Mouse (Mus musculus) kidney, adult 2 months (tissue): ENCODE measurements around the gene Tinf2. TPM values are rescaled to one million over a fixed set of nuclear protein-coding genes. Genes with fewer than 3 reads are reported as not detected.

Source experiments
- DNase-seq: peaks from one replicate; pipeline ENCODE4 v3.0.0; 2021
- H3K27ac ChIP-seq: fragments of 200-500 bp; 2 replicates; pipeline ENCODE4 v1.5.1; 2012; ENCODE audit warnings: low read depth, low read length, control low read depth, inconsistent platforms; ENCODE audit not compliant: insufficient read depth
- H3K27me3 ChIP-seq: fragments of 200-500 bp; replicated peaks from 2 replicates; pipeline ENCODE4 v1.6.1; 2012; ENCODE audit warnings: mild to moderate bottlenecking, moderate library complexity, low read length, inconsistent platforms; ENCODE audit not compliant: control insufficient read depth, insufficient read depth
- H3K36me3 ChIP-seq: fragments of 200-500 bp; 2 replicates; pipeline ENCODE4 v1.6.1; 2012; ENCODE audit warnings: mild to moderate bottlenecking, moderate library complexity, low read length, inconsistent platforms; ENCODE audit not compliant: control insufficient read depth, insufficient read depth
- H3K4me1 ChIP-seq: fragments of 200-500 bp; 2 replicates; pipeline ENCODE4 v1.6.1; 2011; ENCODE audit warnings: low read length; ENCODE audit not compliant: control insufficient read depth, insufficient read depth
- H3K4me3 ChIP-seq: fragments of 200-500 bp; 2 replicates; pipeline ENCODE4 v1.5.1; 2011; ENCODE audit warnings: mild to moderate bottlenecking, low read depth, low read length, control low read depth; ENCODE audit not compliant: insufficient read depth
- CTCF ChIP-seq: fragments of 200-500 bp; conservative IDR thresholded peaks from 2 replicates; pipeline ENCODE4 v1.5.1; 2011; ENCODE audit warnings: low read depth, mild to moderate bottlenecking, control low read depth, low read length, moderate library complexity, mixed read lengths; ENCODE audit not compliant: insufficient read depth, insufficient read length
- POLR2A ChIP-seq: fragments of 200-500 bp; IDR thresholded peaks from one replicate; pipeline ENCODE4 v1.6.1; 2011; ENCODE audit warnings: low read depth, low read length, control low read depth
- WGBS: fragments of 180-500 bp; shearing (Covaris S2); methylation state at CpG from one replicate; pipeline ENCODE4 v1.1.7; 2018; 5-methylcytosine and 5-hydroxymethylcytosine counted together
- polyA plus RNA-seq: library from polyadenylated mRNA; depleted of rRNA; stranded (reverse); fragments of >200 nt; gene quantifications from 2 replicates; pipeline ENCODE4 v1.2.3, GENCODE M21; 2012; rRNA removed

Gene Tinf2
- polyA plus RNA-seq, 1 experiment: 10.2 TPM

GRCm38 (mm10) chr14:55637795-55638194, 43.8 kb downstream of the Tinf2 start, which contains the start of gene Gm49378:
TSS of gene Gm49378 (minus strand) at chr14:55637895.
- H3K4me3 ChIP-seq: no peak within 1 kb of the TSS
- DNase-seq: no peak
- H3K4me1 ChIP-seq: peaks cover 7% of the 10 kb centered on the region
- H3K36me3 ChIP-seq: no peaks in the 10 kb centered on the region
- 92% methylated on average over 9 of the region's 9 CpGs for WGBS
- no peak within 1 kb of the TSS for H3K27ac ChIP-seq
- H3K27me3 ChIP-seq: no peaks in the 10 kb centered on the region
- TF ChIP-seq POLR2A (no peak), CTCF (no peak)

GRCm38 (mm10) chr14:55635523-55636007, 46.1 kb downstream of the Tinf2 start, which contains the start of gene Ipo4:
TSS of gene Ipo4 (minus strand) at chr14:55635957.
- peak; percentile 94 for DNase-seq
- TF ChIP-seq CTCF (no peak), POLR2A (peak; percentile 40)
- no peaks in the 10 kb centered on the region for H3K4me1 ChIP-seq
- H3K27me3 ChIP-seq: no peaks in the 10 kb centered on the region
- peak within 1 kb of the TSS; percentile 70 for H3K4me3 ChIP-seq
- peak within 1 kb of the TSS; percentile 14; the same call in 1 of the 2 replicates for H3K27ac ChIP-seq
- no peaks in the 10 kb centered on the region for H3K36me3 ChIP-seq
- WGBS: 2% methylated on average over 33 of the region's 33 CpGs

- 3% methylated on average over 23 of the region's 23 CpGs for WGBS
- peak; percentile 31 for DNase-seq
- Histone ChIP-seq H3K27ac (peak overlapping the region; percentile 2; the same call in 1 of the 2 replicates), H3K36me3 (no peaks in the 10 kb centered on the region), H3K4me1 (no peaks in the 10 kb centered on the region), H3K4me3 (peak overlapping the region; percentile 70), H3K27me3 (no peaks in the 10 kb centered on the region)
- TF ChIP-seq POLR2A: no peak
Measured at GRCm38 (mm10) chr14:55634874-55635522, 46.6 kb downstream of the Tinf2 start.

- Histone ChIP-seq H3K4me1 (no peaks in the 10 kb centered on the region), H3K27me3 (no peaks in the 10 kb centered on the region), H3K4me3 (no peak overlapping the region), H3K36me3 (no peaks in the 10 kb centered on the region), H3K27ac (no peak overlapping the region)
- DNase-seq: peak; percentile 59
- TF ChIP-seq CTCF (peak; percentile 85), POLR2A (no peak)
- WGBS: 43% methylated on average over 5 of the region's 5 CpGs
Measured at GRCm38 (mm10) chr14:55629312-55629711, 52.3 kb downstream of the Tinf2 start.

- TF ChIP-seq CTCF (no peak), POLR2A (no peak)
- no peaks in the 10 kb centered on the region for H3K4me1 ChIP-seq
- H3K36me3 ChIP-seq: no peaks in the 10 kb centered on the region
- no peak for DNase-seq
- no peaks in the 10 kb centered on the region for H3K27me3 ChIP-seq
- H3K27ac ChIP-seq: no peak overlapping the region
- no peak overlapping the region for H3K4me3 ChIP-seq
- WGBS: 83% methylated on average over 27 of the region's 27 CpGs
Measured at GRCm38 (mm10) chr14:55628077-55628827, 53.4 kb downstream of the Tinf2 start.

Other genes with a start within 250 kb of the Tinf2 start
- gene Dhrs4, start 203.1 kb downstream of the Tinf2 start, polyA plus RNA-seq: 141 and 173 TPM in 2 replicates
- 3.5 and 3.8 TPM in 2 replicates for gene Carmil3, start 191.2 kb downstream of the Tinf2 start, polyA plus RNA-seq
- gene Cpne6, start 171.4 kb downstream of the Tinf2 start, polyA plus RNA-seq: 0.11 and 0.22 TPM in 2 replicates
- not detected in 2 replicates for gene Nrl, start 156.8 kb downstream of the Tinf2 start, polyA plus RNA-seq
- 22.9 and 27.4 TPM in 2 replicates for gene Pck2, start 141.6 kb downstream of the Tinf2 start, polyA plus RNA-seq
- gene Dcaf11, start 121.8 kb downstream of the Tinf2 start, polyA plus RNA-seq: 223 and 243 TPM in 2 replicates
- 0.75 and 1.4 TPM in 2 replicates for gene A730061H03Rik, start 121.4 kb downstream of the Tinf2 start, polyA plus RNA-seq
- 115 and 116 TPM in 2 replicates for gene Fitm1, start 106.2 kb downstream of the Tinf2 start, polyA plus RNA-seq
- 60.5 and 77.5 TPM in 2 replicates for gene Psme1, start 103.7 kb downstream of the Tinf2 start, polyA plus RNA-seq
- gene Emc9, start 96.5 kb downstream of the Tinf2 start, polyA plus RNA-seq: 21.9 and 24.9 TPM in 2 replicates
- gene Psme2, start 90.7 kb downstream of the Tinf2 start, polyA plus RNA-seq: 53.1 and 60.2 TPM in 2 replicates
- 27.0 and 27.6 TPM in 2 replicates for gene Rnf31, start 90.1 kb downstream of the Tinf2 start, polyA plus RNA-seq
- 36.9 and 39.9 TPM in 2 replicates for gene Irf9, start 78.2 kb downstream of the Tinf2 start, polyA plus RNA-seq
- 11.4 and 13.3 TPM in 2 replicates for gene Rec8, start 63.8 kb downstream of the Tinf2 start, polyA plus RNA-seq
- gene Ipo4, start 45.9 kb downstream of the Tinf2 start, polyA plus RNA-seq: 69.7 and 84.9 TPM in 2 replicates
- gene Gm49378, start 43.9 kb downstream of the Tinf2 start, polyA plus RNA-seq: 3.2 and 4.0 TPM in 2 replicates
- gene Tm9sf1, start 38.0 kb downstream of the Tinf2 start, polyA plus RNA-seq: 109 and 110 TPM in 2 replicates
- 0.67 and 0.79 TPM in 2 replicates for gene Tssk4, start 31.6 kb downstream of the Tinf2 start, polyA plus RNA-seq
- gene Mdp1, start 21.3 kb downstream of the Tinf2 start, polyA plus RNA-seq: 22.4 and 27.2 TPM in 2 replicates
- gene Gmpr2, start 9.9 kb downstream of the Tinf2 start, polyA plus RNA-seq: 18.7 and 21.7 TPM in 2 replicates
- gene Nedd8, start 9.7 kb downstream of the Tinf2 start, polyA plus RNA-seq: 321 and 438 TPM in 2 replicates
- gene Tgm1, start 32.1 kb upstream of the Tinf2 start, polyA plus RNA-seq: 29.6 and 30.1 TPM in 2 replicates
- gene Rabggta, start 40.4 kb upstream of the Tinf2 start, polyA plus RNA-seq: 70.0 and 86.9 TPM in 2 replicates
- gene Dhrs1, start 63.9 kb upstream of the Tinf2 start, polyA plus RNA-seq: 223 and 228 TPM in 2 replicates
- 12.9 and 16.1 TPM in 2 replicates for gene Nop9, start 63.9 kb upstream of the Tinf2 start, polyA plus RNA-seq
- gene Cideb, start 76.6 kb upstream of the Tinf2 start, polyA plus RNA-seq: 485 and 513 TPM in 2 replicates
- 0.56 and 0.76 TPM in 2 replicates for gene Ltb4r2, start 79.6 kb upstream of the Tinf2 start, polyA plus RNA-seq
- 0.75 and 1.1 TPM in 2 replicates for gene Ltb4r1, start 84.1 kb upstream of the Tinf2 start, polyA plus RNA-seq
- 16.8 and 16.9 TPM in 2 replicates for gene Adcy4, start 102.3 kb upstream of the Tinf2 start, polyA plus RNA-seq
- gene Ripk3, start 107.0 kb upstream of the Tinf2 start, polyA plus RNA-seq: 3.5 and 4.7 TPM in 2 replicates
- gene Nfatc4, start 141.3 kb upstream of the Tinf2 start, polyA plus RNA-seq: 4.3 and 5.0 TPM in 2 replicates
- gene Nynrin, start 172.2 kb upstream of the Tinf2 start, polyA plus RNA-seq: 6.6 and 7.6 TPM in 2 replicates
- 0.08 and 0.13 TPM in 2 replicates for gene Cbln3, start 202.6 kb upstream of the Tinf2 start, polyA plus RNA-seq
- 11.1 and 11.9 TPM in 2 replicates for gene Khnyn, start 203.1 kb upstream of the Tinf2 start, polyA plus RNA-seq
- 132 and 133 TPM in 2 replicates for gene Sdr39u1, start 218.5 kb upstream of the Tinf2 start, polyA plus RNA-seq